Mouse (Mus musculus): ENCODE results near the gene Btd. TPM values are rescaled to one million over a fixed set of nuclear protein-coding genes. Genes with fewer than 3 reads are reported as not detected.

Gene Btd
- polyA plus RNA-seq, 1 experiment from 2014 or later = 18.4 TPM

DNA sequence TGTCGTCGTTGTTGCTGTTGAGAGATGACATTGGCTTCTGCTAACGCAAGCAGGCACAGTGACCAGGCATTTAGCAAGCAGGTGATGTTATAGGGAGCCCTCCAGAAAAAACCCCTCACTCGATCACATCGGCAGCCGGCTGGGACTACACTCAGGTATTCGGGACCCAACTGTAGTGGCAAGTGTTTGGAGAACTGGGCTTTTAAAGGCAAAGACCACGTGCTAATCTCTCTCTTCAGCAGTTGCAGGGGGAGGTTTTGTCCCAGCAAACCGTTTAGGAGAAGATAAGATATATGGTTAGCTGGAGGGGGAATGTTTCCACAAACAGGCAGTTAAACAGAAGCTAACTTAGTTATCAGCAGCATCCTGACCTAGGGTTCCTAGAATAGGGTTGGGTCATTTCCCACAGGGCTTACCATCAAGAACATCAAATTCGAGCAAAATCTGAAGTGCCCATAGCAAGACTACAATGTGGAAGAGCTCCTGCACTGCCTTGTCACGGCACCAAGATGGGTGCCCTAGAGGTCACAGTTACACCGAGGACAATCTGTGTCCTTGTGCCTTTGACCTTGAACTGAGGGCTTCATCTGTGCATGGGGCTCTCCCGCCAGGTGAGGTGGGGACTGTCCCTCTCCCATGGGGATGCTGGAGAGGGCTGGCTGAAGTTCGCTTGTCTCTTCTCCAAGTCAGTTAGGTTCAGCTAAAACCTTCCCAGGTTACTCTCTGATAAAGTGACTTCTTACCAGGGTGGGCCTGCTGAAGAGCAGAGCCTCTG, 12.5 kb downstream of the Btd start:
- Histone ChIP-seq H3K27me3 (ENCODE audit: control insufficient read depth, insufficient read depth, low read length) (no peaks in the 10 kb centered on the region), H3K4me1 (replicated peaks; ENCODE audit: control insufficient read depth, insufficient read depth, low read length) (no peaks in the 10 kb centered on the region), H3K27ac (ENCODE audit: low read depth, low read length) (no peak overlapping the region), H3K36me3 (ENCODE audit: control insufficient read depth, insufficient read depth, low read length) (no peaks in the 10 kb centered on the region), H3K4me3 (ENCODE audit: low read depth, low read length) (no peak overlapping the region), H3K9me3 (ENCODE audit: control insufficient read depth, low read length) (peaks cover 3% of the 10 kb centered on the region; the same call in 1 of the 2 replicates), H3K9ac (ENCODE audit: low read depth, low read length) (no peak overlapping the region), H3K4me2 (replicated peaks; ENCODE audit: low read depth, low read length) (no peak overlapping the region)
- 83% methylated on average over 14 of the region's 14 CpGs for WGBS
- no peak for DNase-seq (ENCODE audit: low spot score)
- ATAC-seq (ENCODE audit: low FRiP score) = no peak

DNA sequence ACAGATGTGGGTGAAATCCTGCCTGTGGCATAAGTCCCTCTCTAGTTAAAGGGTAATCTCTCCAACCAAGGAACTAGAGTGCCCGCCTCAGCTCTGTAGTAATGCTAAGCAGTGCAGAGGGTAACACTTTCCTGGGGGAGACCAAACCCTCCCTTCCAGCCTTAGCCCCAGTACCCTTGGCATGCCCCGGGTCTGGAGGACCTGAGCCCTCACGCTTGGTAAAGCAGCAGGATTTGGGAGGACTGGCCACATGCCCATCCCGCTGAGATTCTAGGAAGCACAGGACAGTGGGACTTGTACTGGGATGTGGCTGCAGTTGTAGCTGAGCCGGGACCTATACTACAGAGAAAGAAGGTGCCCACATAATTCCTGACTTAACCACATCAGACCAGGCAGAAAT, 14.0 kb downstream of the Btd start:
- no peaks in the 10 kb centered on the region for H3K27me3 ChIP-seq (ENCODE audit: control insufficient read depth, insufficient read depth, low read length)

DNA sequence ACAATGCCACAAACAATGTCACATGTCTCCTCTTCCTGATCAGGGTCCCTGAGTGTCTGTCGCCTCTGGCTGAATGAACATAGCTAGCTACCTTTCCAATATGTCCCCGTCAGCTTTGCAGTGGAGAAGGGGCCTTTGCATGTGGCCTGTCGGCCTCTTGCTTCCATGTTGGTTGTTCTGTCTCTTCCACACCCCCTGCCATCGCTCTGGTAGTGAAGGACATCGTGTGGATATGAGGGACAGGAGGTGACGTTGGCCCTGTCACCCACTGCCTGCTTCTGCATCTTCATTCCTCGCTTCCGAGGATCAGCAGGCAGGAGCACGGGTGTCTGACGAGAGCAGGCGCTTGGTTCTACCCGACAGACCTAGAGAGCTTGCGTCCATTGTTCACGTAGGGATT, 14.6 kb downstream of the Btd start:
- H3K4me2 ChIP-seq (replicated peaks; ENCODE audit: low read depth, low read length) = no peak overlapping the region
- H3K36me3 ChIP-seq (ENCODE audit: control insufficient read depth, insufficient read depth, low read length) = no peaks in the 10 kb centered on the region
- no peaks in the 10 kb centered on the region; the same call in 1 of the 2 replicates for H3K4me1 ChIP-seq (replicated peaks; ENCODE audit: control insufficient read depth, insufficient read depth, low read length)
- no peak overlapping the region for H3K4me3 ChIP-seq (ENCODE audit: low read depth, low read length)
- H3K27me3 ChIP-seq (ENCODE audit: control insufficient read depth, insufficient read depth, low read length) = no peaks in the 10 kb centered on the region
- no peak for ATAC-seq (ENCODE audit: low FRiP score)
- H3K9me3 ChIP-seq (ENCODE audit: control insufficient read depth, low read length) = peaks cover 2% of the 10 kb centered on the region; the same call in 1 of the 2 replicates
- H3K9ac ChIP-seq (ENCODE audit: low read depth, low read length) = no peak overlapping the region
- no peak overlapping the region for H3K27ac ChIP-seq (ENCODE audit: low read depth, low read length)
- no peak for DNase-seq (ENCODE audit: low spot score)
- WGBS = 86% methylated on average over 14 of the region's 14 CpGs

More for the DNA sequence above, 14.0 kb downstream of the Btd start:
- Histone ChIP-seq H3K9ac (ENCODE audit: low read depth, low read length) (no peak overlapping the region), H3K36me3 (ENCODE audit: control insufficient read depth, insufficient read depth, low read length) (no peaks in the 10 kb centered on the region), H3K9me3 (ENCODE audit: control insufficient read depth, low read length) (peaks cover 3% of the 10 kb centered on the region; the same call in 1 of the 2 replicates), H3K4me2 (replicated peaks; ENCODE audit: low read depth, low read length) (no peak overlapping the region), H3K4me1 (replicated peaks; ENCODE audit: control insufficient read depth, insufficient read depth, low read length) (no peaks in the 10 kb centered on the region), H3K4me3 (ENCODE audit: low read depth, low read length) (no peak overlapping the region), H3K27ac (ENCODE audit: low read depth, low read length) (no peak overlapping the region)
- DNase-seq (ENCODE audit: low spot score) = no peak
- no peak for ATAC-seq (ENCODE audit: low FRiP score)
- WGBS = 88% methylated on average over 5 of the region's 5 CpGs

DNA sequence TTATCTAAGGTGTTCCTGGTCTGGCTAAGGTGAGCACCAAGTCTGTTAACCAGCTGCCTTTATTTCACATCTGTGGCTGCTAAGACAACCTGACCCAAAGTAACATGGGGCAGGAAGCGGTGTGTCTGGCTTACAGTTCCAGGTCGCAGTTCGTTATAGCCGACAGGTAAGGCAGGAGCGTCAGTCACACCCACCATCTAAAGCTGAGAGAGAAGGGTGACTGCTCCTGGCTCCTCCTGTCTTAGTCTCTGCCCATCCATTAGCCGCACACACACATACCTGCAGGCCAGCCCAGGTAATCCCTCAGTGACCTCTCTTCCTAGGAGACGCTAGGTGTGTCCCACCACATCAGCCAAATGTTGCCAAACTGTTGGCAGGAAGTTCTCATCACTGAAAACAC, 15.6 kb downstream of the Btd start:
- Histone ChIP-seq H3K27ac (ENCODE audit: low read depth, low read length) (no peak overlapping the region), H3K4me2 (replicated peaks; ENCODE audit: low read depth, low read length) (no peak overlapping the region), H3K4me3 (ENCODE audit: low read depth, low read length) (no peak overlapping the region), H3K9ac (ENCODE audit: low read depth, low read length) (no peak overlapping the region), H3K9me3 (ENCODE audit: control insufficient read depth, low read length) (no peaks in the 10 kb centered on the region), H3K4me1 (replicated peaks; ENCODE audit: control insufficient read depth, insufficient read depth, low read length) (no peaks in the 10 kb centered on the region; the same call in 1 of the 2 replicates), H3K27me3 (ENCODE audit: control insufficient read depth, insufficient read depth, low read length) (no peaks in the 10 kb centered on the region), H3K36me3 (ENCODE audit: control insufficient read depth, insufficient read depth, low read length) (no peaks in the 10 kb centered on the region)
- ATAC-seq (ENCODE audit: low FRiP score) = no peak
- 79% methylated on average over 7 of the region's 7 CpGs for WGBS
- DNase-seq (ENCODE audit: low spot score) = no peak

DNA sequence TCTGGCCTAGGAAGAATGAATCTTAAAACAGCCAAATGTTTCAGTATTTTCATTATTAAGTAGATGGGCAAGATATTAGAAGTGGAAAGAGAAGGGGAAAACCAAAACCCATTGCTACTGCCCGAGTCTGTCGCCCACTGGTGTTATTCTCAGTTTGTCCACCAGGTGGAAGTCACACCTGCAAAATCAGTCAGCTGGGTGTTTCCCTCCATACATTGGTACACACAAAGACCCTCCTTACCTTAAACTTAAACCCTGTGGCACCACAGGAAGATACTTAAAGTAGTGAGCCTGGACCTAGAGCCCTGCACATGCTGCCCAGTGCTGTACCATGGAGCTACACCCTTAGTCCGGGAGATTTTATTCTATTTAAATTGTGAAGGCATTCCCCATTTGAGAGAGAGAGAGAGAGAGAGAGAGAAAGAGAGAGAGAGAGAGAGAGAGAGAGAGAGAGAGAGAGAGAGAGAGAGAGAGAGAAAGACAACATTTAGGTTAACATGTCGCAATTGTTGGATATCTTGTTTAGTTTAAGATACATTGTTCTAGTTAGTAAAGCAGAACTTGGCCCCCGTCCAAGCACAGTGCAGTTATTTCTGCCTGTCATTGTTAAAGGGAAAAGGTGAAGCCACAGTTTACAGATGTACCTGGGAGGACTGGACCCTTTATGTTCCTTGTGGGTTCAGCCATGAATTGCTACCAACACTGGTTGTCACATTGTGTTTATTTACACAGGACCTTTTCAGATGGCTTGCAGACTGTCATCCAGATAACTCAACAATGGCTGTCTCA, 16.2 kb downstream of the Btd start:
- Histone ChIP-seq H3K4me1 (replicated peaks; ENCODE audit: control insufficient read depth, insufficient read depth, low read length) (no peaks in the 10 kb centered on the region; the same call in 1 of the 2 replicates), H3K27ac (ENCODE audit: low read depth, low read length) (no peak overlapping the region), H3K9ac (ENCODE audit: low read depth, low read length) (no peak overlapping the region), H3K4me3 (ENCODE audit: low read depth, low read length) (no peak overlapping the region), H3K27me3 (ENCODE audit: control insufficient read depth, insufficient read depth, low read length) (no peaks in the 10 kb centered on the region), H3K9me3 (ENCODE audit: control insufficient read depth, low read length) (no peaks in the 10 kb centered on the region), H3K4me2 (replicated peaks; ENCODE audit: low read depth, low read length) (no peak overlapping the region), H3K36me3 (ENCODE audit: control insufficient read depth, insufficient read depth, low read length) (no peaks in the 10 kb centered on the region)
- DNase-seq (ENCODE audit: low spot score) (peak; percentile 81), ATAC-seq (ENCODE audit: low FRiP score) (no peak)
- 52% methylated on average over 5 of the region's 5 CpGs for WGBS

DNA sequence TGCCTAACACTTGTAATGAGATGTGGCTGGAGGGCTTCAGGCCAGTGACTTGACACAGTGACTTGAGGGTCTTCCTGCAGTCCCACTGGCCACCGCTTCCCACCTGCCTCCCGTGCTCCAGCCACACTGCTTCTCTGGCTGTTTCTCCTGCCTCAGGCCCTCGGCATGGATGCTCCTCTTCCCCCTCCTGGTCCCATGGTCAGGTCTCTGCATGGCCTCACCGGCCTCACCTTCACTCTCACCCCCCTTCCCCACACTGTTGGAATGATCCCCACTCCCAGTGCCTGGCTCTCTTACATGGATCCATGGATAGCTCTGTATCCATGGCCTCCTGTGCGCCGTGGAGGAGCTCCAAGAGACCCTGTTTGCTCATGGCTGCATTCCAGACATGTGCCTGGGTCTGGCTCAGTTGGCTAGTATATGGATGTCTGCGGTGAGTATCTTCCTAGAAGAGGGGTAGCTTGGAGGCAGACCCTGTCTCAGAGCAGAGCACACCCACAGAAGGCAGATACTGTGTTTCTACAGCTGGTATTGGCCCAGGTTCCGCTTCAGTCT, 17.4 kb downstream of the Btd start:
- 88% methylated on average over 8 of the region's 8 CpGs for WGBS
- no peak for ATAC-seq (ENCODE audit: low FRiP score)

DNA sequence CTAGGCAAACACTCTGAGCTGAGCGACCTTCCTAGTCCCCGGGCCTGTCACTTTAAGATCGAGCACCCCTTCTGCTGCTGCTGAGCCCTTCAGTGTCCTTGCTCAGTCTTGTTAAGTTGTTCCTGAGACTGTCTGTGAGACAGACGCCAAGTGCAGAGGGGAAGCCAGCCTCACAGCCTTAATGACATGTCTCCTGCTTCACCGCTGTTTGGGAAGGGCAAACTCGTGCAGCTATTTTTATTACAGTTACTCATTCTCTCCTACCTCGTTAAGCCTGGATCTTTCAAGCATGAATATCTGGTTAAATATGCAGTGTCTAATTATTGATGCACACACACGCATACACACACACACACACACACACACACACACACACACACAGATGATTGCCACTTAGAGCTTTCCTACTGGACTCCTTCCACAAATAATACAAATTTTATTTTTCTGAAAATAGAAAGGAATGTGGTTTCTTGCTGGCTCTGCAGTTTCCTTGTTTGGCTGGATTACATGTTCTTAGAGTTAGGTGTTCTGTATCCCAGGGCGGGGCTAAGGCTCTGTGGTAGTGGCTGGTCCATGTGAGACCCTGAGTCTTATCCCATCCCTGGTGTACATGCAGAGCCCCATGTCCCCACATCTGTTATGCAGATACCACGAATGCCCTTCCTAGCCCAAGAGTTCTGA, 18.8 kb downstream of the Btd start:
- ATAC-seq (ENCODE audit: low FRiP score) = no peak
- Histone ChIP-seq H3K4me3 (ENCODE audit: low read depth, low read length) (no peak overlapping the region), H3K27ac (ENCODE audit: low read depth, low read length) (no peak overlapping the region), H3K9ac (ENCODE audit: low read depth, low read length) (no peak overlapping the region), H3K9me3 (ENCODE audit: control insufficient read depth, low read length) (no peaks in the 10 kb centered on the region), H3K27me3 (ENCODE audit: control insufficient read depth, insufficient read depth, low read length) (no peaks in the 10 kb centered on the region), H3K36me3 (ENCODE audit: control insufficient read depth, insufficient read depth, low read length) (no peaks in the 10 kb centered on the region), H3K4me1 (replicated peaks; ENCODE audit: control insufficient read depth, insufficient read depth, low read length) (peaks cover 8% of the 10 kb centered on the region), H3K4me2 (replicated peaks; ENCODE audit: low read depth, low read length) (no peak overlapping the region)
- 78% methylated on average over 10 of the region's 10 CpGs for WGBS
- no peak for DNase-seq (ENCODE audit: low spot score)

More for the DNA sequence above, 17.4 kb downstream of the Btd start:
- H3K27ac ChIP-seq (ENCODE audit: low read depth, low read length) = no peak overlapping the region
- H3K9me3 ChIP-seq (ENCODE audit: control insufficient read depth, low read length) = no peaks in the 10 kb centered on the region
- H3K27me3 ChIP-seq (ENCODE audit: control insufficient read depth, insufficient read depth, low read length) = no peaks in the 10 kb centered on the region
- H3K9ac ChIP-seq (ENCODE audit: low read depth, low read length) = no peak overlapping the region
- no peak overlapping the region for H3K4me3 ChIP-seq (ENCODE audit: low read depth, low read length)
- H3K4me1 ChIP-seq (replicated peaks; ENCODE audit: control insufficient read depth, insufficient read depth, low read length) = peaks cover 6% of the 10 kb centered on the region
- no peaks in the 10 kb centered on the region for H3K36me3 ChIP-seq (ENCODE audit: control insufficient read depth, insufficient read depth, low read length)
- DNase-seq (ENCODE audit: low spot score) = no peak
- no peak overlapping the region for H3K4me2 ChIP-seq (replicated peaks; ENCODE audit: low read depth, low read length)

DNA sequence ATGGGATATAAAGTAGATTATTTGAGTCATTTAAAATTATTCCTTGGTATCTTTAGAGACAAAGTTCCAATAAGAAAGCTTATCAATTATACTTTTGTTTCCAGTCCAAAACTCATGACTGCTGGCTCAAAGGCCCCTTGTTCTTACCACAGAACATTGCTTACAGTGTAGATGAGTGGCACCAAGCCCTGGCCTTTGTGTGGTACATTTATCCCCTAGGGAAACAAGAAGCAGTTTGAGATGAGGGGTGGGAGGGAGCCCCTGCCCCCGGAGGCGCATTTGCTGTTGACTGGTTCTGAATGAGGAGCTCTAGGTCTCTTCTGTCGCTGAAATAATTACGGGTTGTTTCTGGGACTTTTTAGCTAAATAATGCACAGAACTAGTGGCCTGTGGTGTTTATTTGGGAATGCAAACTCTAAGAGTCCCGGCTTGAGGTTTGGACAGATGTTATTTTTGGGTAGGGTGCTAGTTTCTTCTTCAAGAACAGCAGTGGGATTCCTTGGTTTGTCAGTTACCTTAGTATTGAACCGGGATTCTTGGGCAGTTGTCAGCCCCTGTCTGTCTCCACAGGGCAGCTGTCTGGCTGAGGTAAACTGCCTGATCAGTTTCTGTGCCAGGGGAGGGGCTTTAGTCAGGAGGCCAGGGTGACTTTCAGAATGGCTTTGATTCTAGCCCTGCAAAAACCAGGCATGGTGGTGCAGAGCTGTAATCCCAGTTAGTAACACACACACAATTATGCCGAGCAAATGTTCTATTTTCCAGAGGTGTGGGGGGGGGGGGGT, 19.7 kb downstream of the Btd start:
- Histone ChIP-seq H3K9ac (ENCODE audit: low read depth, low read length) (no peak overlapping the region), H3K9me3 (ENCODE audit: control insufficient read depth, low read length) (no peaks in the 10 kb centered on the region), H3K4me2 (replicated peaks; ENCODE audit: low read depth, low read length) (no peak overlapping the region), H3K27me3 (ENCODE audit: control insufficient read depth, insufficient read depth, low read length) (no peaks in the 10 kb centered on the region), H3K4me1 (replicated peaks; ENCODE audit: control insufficient read depth, insufficient read depth, low read length) (peaks cover 8% of the 10 kb centered on the region), H3K4me3 (ENCODE audit: low read depth, low read length) (no peak overlapping the region), H3K36me3 (ENCODE audit: control insufficient read depth, insufficient read depth, low read length) (no peaks in the 10 kb centered on the region), H3K27ac (ENCODE audit: low read depth, low read length) (peak overlapping the region; percentile 39; the same call in 1 of the 2 replicates)
- DNase-seq (ENCODE audit: low spot score) = no peak
- WGBS = 76% methylated on average over 7 of the region's 7 CpGs
- ATAC-seq (ENCODE audit: low FRiP score) = no peak

Data from hindbrain, embryonic 11.5 days (tissue).